Mouse (Mus musculus) heart, embryonic 13.5 days (tissue): ENCODE data around the gene Elavl3. TPM values are rescaled to one million over a fixed set of nuclear protein-coding genes. Genes with fewer than 3 reads are reported as not detected.

Source experiments
- ATAC-seq: fragments of 200-750 bp; cut with Nextera tagmentation; 2 replicates; pipeline ENCODE4 v1.8.0; 2017; ENCODE audit warnings: moderate TSS enrichment; ENCODE audit not compliant: insufficient number of reproducible peaks, low FRiP score, low TSS enrichment; ENCODE audit errors: extremely low read depth
- H3K27ac ChIP-seq: fragments of 300-500 bp; sonication (generic); replicated peaks from 2 replicates; pipeline ENCODE4 v1.5.1; 2015; ENCODE audit warnings: moderate library complexity, mild to moderate bottlenecking, inconsistent platforms
- H3K27me3 ChIP-seq: fragments of 300-500 bp; sonication (generic); replicated peaks from 2 replicates; pipeline ENCODE4 v1.6.1; 2015; ENCODE audit warnings: mild to moderate bottlenecking, inconsistent platforms
- H3K36me3 ChIP-seq: fragments of 300-500 bp; sonication (generic); 2 replicates; pipeline ENCODE4 v1.6.1; 2015; ENCODE audit warnings: mild to moderate bottlenecking, inconsistent platforms
- H3K4me1 ChIP-seq: fragments of 300-500 bp; sonication (generic); 2 replicates; pipeline ENCODE4 v1.6.1; 2015; ENCODE audit warnings: inconsistent platforms
- H3K4me2 ChIP-seq: fragments of 300-500 bp; sonication (generic); 2 replicates; pipeline ENCODE4 v1.6.1; 2015; ENCODE audit warnings: inconsistent platforms, mild to moderate bottlenecking, moderate library complexity
- H3K4me3 ChIP-seq: fragments of 300-500 bp; sonication (generic); 2 replicates; pipeline ENCODE4 v1.5.1; 2015; ENCODE audit warnings: moderate library complexity, mild to moderate bottlenecking, inconsistent platforms
- H3K9ac ChIP-seq: fragments of 300-500 bp; sonication (generic); 2 replicates; pipeline ENCODE4 v1.6.1; 2015; ENCODE audit warnings: inconsistent platforms, mild to moderate bottlenecking, moderate library complexity
- H3K9me3 ChIP-seq: fragments of 300-500 bp; sonication (generic); 2 replicates; pipeline ENCODE4 v1.6.1; 2016; ENCODE audit warnings: inconsistent platforms
- WGBS: fragments of 180-500 bp; shearing (Covaris S2); methylation state at CpG from one replicate; pipeline ENCODE4 v1.1.7; 2015; ENCODE audit warnings: mixed read lengths; 5-methylcytosine and 5-hydroxymethylcytosine counted together
- polyA plus RNA-seq: library from polyadenylated mRNA; unstranded; fragments of >200 nt; fragmentation: Nextera tagmentation; extraction: Ambion mirVana; gene quantifications from 2 replicates; pipeline ENCODE4 v1.2.1, GENCODE M21; 2015

Elavl3 gene
- polyA plus RNA-seq, 1 experiment from 2014 or later = 0.41 TPM

DNA sequence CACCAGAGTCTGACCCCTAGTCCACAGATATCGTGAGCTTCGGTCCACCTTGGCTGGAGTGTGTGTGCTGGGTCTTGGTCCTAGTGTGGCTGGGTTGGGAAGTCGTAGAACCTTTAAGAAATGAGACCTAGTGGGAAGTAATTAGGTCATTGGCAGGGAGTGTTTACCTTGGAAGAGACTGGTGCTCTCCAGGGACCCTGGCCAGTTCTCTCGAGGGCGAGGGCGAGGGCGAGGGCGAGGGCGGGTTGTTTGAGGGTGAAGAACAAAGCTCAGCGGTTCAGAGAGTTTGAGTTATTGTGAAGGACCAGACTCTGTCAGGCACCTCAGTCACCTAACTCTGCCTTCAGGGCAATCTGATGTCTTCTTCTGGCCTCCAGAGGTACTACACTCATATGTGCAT is 14.0 kb downstream of the Elavl3 start:
- Histone ChIP-seq H3K9me3 (no peaks in the 10 kb centered on the region), H3K4me1 (no peaks in the 10 kb centered on the region), H3K4me2 (no peak overlapping the region), H3K4me3 (no peak overlapping the region), H3K27me3 (0 out of 2 replicates have a peak, but pooled peaks cover 2% of the 10 kb centered on the region), H3K27ac (no peak overlapping the region), H3K36me3 (no peaks in the 10 kb centered on the region), H3K9ac (no peak overlapping the region)
- WGBS = 70% methylated on average over 10 of the region's 10 CpGs
- ATAC-seq = no peak

GRCm38 (mm10) chr9:22035300-22036044 is 16.4 kb downstream of the Elavl3 start:
- no peak for ATAC-seq
- Histone ChIP-seq H3K27ac (no peak overlapping the region), H3K9me3 (no peaks in the 10 kb centered on the region), H3K27me3 (0 out of 2 replicates have a peak, but pooled peaks cover 2% of the 10 kb centered on the region), H3K4me3 (no peak overlapping the region), H3K4me1 (no peaks in the 10 kb centered on the region), H3K36me3 (no peaks in the 10 kb centered on the region), H3K4me2 (no peak overlapping the region), H3K9ac (no peak overlapping the region)
- WGBS = 44% methylated on average over 6 of the region's 6 CpGs

GRCm38 (mm10) chr9:22030386-22030785 is 21.4 kb downstream of the Elavl3 start:
- H3K9ac ChIP-seq = no peak overlapping the region
- peaks cover 11% of the 10 kb centered on the region; the same call in 1 of the 2 replicates for H3K27me3 ChIP-seq
- H3K4me3 ChIP-seq = no peak overlapping the region
- no peak for ATAC-seq
- no peaks in the 10 kb centered on the region for H3K9me3 ChIP-seq
- H3K36me3 ChIP-seq = no peaks in the 10 kb centered on the region
- WGBS = 84% methylated on average over 9 of the region's 9 CpGs
- H3K4me2 ChIP-seq = no peak overlapping the region
- H3K27ac ChIP-seq = no peak overlapping the region
- H3K4me1 ChIP-seq = no peaks in the 10 kb centered on the region

GRCm38 (mm10) chr9:22028467-22028866 is 23.4 kb downstream of the Elavl3 start:
- WGBS = 50% methylated on average over 7 of the region's 7 CpGs
- Histone ChIP-seq H3K9ac (no peak overlapping the region), H3K9me3 (no peaks in the 10 kb centered on the region), H3K27ac (no peak overlapping the region), H3K4me1 (no peaks in the 10 kb centered on the region), H3K4me3 (no peak overlapping the region), H3K27me3 (peaks cover 11% of the 10 kb centered on the region; the same call in 1 of the 2 replicates), H3K36me3 (no peaks in the 10 kb centered on the region), H3K4me2 (no peak overlapping the region)
- ATAC-seq = no peak

- WGBS = 44% methylated on average over 8 of the region's 8 CpGs
- no peaks in the 10 kb centered on the region for H3K36me3 ChIP-seq
- no peak overlapping the region for H3K27ac ChIP-seq
- no peaks in the 10 kb centered on the region for H3K4me1 ChIP-seq
- no peak overlapping the region for H3K4me3 ChIP-seq
- no peak overlapping the region for H3K4me2 ChIP-seq
- ATAC-seq = no peak
- no peak overlapping the region for H3K9ac ChIP-seq
- peaks cover 9% of the 10 kb centered on the region; the same call in 1 of the 2 replicates for H3K27me3 ChIP-seq
- no peaks in the 10 kb centered on the region for H3K9me3 ChIP-seq
These were observed 27.2 kb downstream of the Elavl3 start for GRCm38 (mm10) chr9:22024592-22024991.

DNA sequence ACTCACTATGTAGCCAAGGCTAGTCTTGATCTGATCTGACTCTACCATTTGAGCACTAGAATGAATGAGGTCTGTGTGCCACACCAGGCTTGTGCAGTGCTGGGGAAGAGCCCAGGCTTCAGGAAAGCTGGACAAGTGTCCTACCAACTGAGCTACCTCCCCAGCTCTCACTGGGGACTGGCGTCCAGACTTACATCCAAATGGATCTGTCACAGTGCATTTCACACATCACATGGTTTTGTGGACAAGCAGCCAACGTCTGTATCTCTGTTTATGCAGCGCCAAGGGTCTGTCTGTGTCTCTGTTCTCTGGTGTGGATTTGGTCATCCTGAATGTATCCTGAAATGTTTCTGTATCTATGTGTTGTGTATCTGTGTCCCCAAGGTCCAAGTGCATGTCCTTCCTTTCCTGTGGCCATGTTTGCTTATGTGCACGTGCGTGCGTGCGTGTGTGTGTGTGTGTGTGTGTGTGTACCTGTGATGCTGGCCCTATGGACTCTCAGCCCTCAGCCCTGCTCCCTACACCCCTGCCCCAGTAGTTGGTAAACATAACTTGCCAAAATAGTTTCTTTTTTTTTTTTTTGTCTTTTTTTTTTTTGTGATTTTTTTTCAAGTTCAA is 34.5 kb downstream of the Elavl3 start:
- no peak overlapping the region for H3K27ac ChIP-seq
- no peak overlapping the region for H3K4me3 ChIP-seq
- no peaks in the 10 kb centered on the region for H3K4me1 ChIP-seq
- WGBS = 72% methylated on average over 7 of the region's 7 CpGs
- no peak for ATAC-seq
- H3K27me3 ChIP-seq = no peaks in the 10 kb centered on the region
- H3K9ac ChIP-seq = no peak overlapping the region
- peaks cover 26% of the 10 kb centered on the region for H3K36me3 ChIP-seq
- H3K4me2 ChIP-seq = no peak overlapping the region
- no peaks in the 10 kb centered on the region for H3K9me3 ChIP-seq

DNA sequence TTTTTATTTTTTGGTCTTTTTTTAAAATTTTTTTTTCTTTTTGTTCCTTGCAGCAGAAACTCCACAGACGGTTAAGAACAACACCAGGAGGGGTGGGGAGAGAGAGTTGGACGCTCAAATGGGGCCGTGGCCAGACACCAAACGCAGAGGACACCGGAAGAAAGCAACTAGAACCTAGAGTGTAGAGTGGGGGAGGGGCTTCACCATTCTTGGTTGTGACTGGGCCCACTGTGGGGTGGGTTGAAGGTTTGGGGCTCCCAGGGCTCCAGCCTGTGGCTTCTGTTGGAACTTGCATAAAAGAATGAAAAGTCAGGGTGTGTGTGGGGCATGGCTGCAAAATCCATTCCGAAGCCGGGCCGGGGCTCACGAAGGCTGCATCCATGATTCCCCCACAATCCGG is 35.6 kb downstream of the Elavl3 start:
- H3K27me3 ChIP-seq = no peaks in the 10 kb centered on the region
- H3K4me2 ChIP-seq = no peak overlapping the region
- H3K4me3 ChIP-seq = no peak overlapping the region
- no peaks in the 10 kb centered on the region for H3K4me1 ChIP-seq
- H3K9ac ChIP-seq = no peak overlapping the region
- peaks cover 36% of the 10 kb centered on the region for H3K36me3 ChIP-seq
- H3K9me3 ChIP-seq = no peaks in the 10 kb centered on the region
- H3K27ac ChIP-seq = no peak overlapping the region
- ATAC-seq = no peak
- WGBS = 73% methylated on average over 10 of the region's 10 CpGs

DNA sequence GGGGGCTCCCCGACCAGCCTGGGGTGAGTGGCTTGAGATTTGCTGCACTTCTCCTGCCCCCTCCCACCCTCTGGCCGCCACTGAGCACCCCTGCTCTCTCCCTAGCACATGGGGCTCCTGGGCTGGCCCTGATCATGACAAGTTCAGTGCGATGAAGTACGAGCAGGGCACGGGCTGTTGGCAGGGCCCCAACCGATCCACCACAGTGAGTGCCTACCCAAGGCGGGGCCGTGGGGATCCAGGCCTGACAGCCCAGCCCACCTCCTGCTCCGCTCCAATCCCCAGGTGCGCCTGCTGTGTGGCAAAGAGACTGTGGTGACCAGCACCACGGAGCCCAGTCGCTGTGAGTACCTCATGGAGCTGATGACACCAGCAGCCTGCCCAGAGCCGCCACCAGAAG is 39.1 kb downstream of the Elavl3 start:
- ATAC-seq = no peak
- H3K9me3 ChIP-seq = no peaks in the 10 kb centered on the region
- H3K27ac ChIP-seq = no peak overlapping the region
- H3K4me3 ChIP-seq = no peak overlapping the region
- H3K4me1 ChIP-seq = no peaks in the 10 kb centered on the region
- H3K36me3 ChIP-seq = peaks cover 71% of the 10 kb centered on the region
- WGBS = 93% methylated on average over 13 of the region's 13 CpGs
- H3K4me2 ChIP-seq = no peak overlapping the region
- H3K27me3 ChIP-seq = no peaks in the 10 kb centered on the region
- no peak overlapping the region for H3K9ac ChIP-seq

DNA sequence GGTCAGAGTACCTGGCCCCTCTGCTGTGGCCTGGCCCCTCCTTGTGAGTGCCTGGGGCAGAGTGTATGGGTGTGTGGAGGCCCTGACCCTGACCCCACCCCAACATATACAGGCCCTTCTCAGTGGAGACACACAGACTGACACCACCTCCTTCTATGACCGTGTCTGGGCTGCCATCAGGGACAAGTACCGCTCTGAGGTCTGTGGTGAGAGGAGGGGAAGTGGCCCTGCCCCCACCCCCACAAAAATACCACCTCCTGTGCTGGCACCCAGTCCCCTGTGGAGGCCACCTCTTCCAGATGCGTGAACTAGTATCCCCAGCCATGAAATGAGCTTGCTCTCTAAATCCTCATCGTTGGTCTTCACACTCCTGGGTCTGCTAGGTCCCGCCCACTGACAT is 40.8 kb downstream of the Elavl3 start:
- Histone ChIP-seq H3K4me1 (no peaks in the 10 kb centered on the region), H3K9ac (no peak overlapping the region), H3K36me3 (peaks cover 88% of the 10 kb centered on the region), H3K27ac (no peak overlapping the region), H3K4me2 (no peak overlapping the region), H3K9me3 (no peaks in the 10 kb centered on the region), H3K27me3 (no peaks in the 10 kb centered on the region), H3K4me3 (no peak overlapping the region)
- no peak for ATAC-seq
- 85% methylated on average over 5 of the region's 5 CpGs for WGBS

- H3K27me3 ChIP-seq = peaks cover 7% of the 10 kb centered on the region; the same call in 1 of the 2 replicates
- no peak overlapping the region for H3K27ac ChIP-seq
- no peaks in the 10 kb centered on the region for H3K9me3 ChIP-seq
- H3K4me2 ChIP-seq = no peak overlapping the region
- WGBS = 91% methylated on average over 12 of the region's 12 CpGs
- H3K4me3 ChIP-seq = no peak overlapping the region
- H3K36me3 ChIP-seq = peaks cover 57% of the 10 kb centered on the region
- peaks cover 22% of the 10 kb centered on the region for H3K4me1 ChIP-seq
- ATAC-seq = no peak
- H3K9ac ChIP-seq = no peak overlapping the region
These were observed 47.3 kb downstream of the Elavl3 start for GRCm38 (mm10) chr9:22004546-22004945.

DNA sequence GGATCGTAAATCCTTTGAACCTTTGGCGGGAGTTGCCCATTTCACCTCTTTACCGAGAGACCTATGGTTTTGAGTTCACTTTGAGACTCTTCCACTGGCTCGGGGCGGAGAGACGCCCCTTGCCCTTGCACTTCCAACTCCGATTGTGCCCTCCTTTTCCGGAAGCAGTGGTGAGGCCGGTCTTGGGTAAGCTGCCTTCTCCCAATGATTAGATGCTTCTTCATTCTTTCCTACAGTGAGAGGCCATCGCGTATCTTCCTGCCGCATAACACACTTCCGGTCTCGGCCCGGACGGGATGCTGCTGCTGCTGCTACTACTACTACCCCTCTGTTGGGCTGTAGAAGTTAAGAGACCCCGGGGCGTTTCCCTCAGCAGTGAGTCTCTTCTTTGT is 48.7 kb downstream of the Elavl3 start:
- Histone ChIP-seq H3K4me2 (peak overlapping the region; percentile 93), H3K36me3 (peaks cover 43% of the 10 kb centered on the region), H3K9ac (peak overlapping the region; percentile 85), H3K27me3 (peaks cover 16% of the 10 kb centered on the region; the same call in 1 of the 2 replicates), H3K4me1 (peaks cover 22% of the 10 kb centered on the region), H3K27ac (peak overlapping the region; percentile 68), H3K4me3 (peak overlapping the region; percentile 75), H3K9me3 (no peaks in the 10 kb centered on the region)
- WGBS = under 1% methylated on average over 18 of the region's 18 CpGs
- no peak for ATAC-seq
